Mouse (Mus musculus): Measurements from ENCODE around the gene Ube2h. TPM values are rescaled to one million over a fixed set of nuclear protein-coding genes. Genes with fewer than 3 reads are reported as not detected.

Gene Ube2h
- total RNA-seq (2021), result 100 to 1,000 TPM in 1 of 2 experiments, 10 to 100 TPM in 1; 94.7 to 121 TPM
- long read RNA-seq, experiment 1, full-length matches to known transcripts, result 99 of 123 reads
- long read RNA-seq, experiment 1, partial matches to known transcripts, result 0 of 123 reads
- long read RNA-seq, experiment 1, other reads (novel, unspliced or antisense), result 24 of 123 reads
- long read RNA-seq, experiment 2, full-length matches to known transcripts, result 97 of 189 reads
- long read RNA-seq, experiment 2, partial matches to known transcripts, result 1 of 189 reads
- long read RNA-seq, experiment 2, other reads (novel, unspliced or antisense), result 91 of 189 reads

GRCm38 (mm10) chr6:30304399-30304917, at the start of gene Ube2h:
TSS of gene Ube2h (minus strand) at chr6:30304539.
- peak; percentile 100 for DNase-seq (ENCODE audit: low spot score in 2 of 2)

DNA sequence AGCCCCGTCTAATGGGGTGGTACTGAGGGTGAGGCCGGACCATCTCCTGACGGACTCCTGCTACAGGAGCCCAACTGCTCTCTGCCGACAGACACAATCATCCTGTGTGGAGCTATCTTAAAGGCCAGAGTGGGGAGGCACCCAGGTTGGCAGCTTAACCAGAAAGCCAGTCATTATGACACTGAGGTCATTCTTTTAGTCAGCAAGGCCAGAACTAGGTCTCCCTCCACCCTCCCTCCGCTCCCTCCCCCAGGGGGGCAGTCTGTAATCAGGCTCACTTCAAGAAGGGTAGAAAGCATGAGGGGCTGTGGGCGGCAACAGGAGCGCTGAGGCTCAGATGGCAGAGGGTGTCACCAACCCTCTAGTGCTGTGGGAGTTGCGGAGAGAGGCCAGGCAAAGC, 49.3 kb upstream of the Ube2h start:
- peak in 1 of 2 experiments; percentile 31 for DNase-seq (ENCODE audit: low spot score in 2 of 2)

DNA sequence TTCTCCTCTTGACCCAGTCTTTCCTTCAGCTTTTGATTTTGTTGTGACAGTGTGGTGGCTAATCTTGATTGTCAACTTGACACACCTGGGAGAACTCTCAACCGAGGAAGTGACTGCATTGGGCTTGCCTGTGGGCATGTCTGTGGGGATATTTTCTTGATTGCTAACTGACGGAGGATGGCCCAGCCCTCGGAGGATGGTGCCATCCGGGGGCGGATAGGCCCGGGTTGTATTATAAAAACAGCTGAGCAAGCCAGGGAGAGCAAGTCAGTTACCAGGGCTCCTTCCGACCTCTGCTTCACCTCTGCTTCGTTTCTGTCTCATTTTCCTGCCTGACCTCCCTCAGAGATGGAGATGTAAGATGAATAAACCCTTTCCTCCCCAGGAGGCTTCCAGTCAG, 48.4 kb upstream of the Ube2h start:
- no peak for DNase-seq (ENCODE audit: low spot score in 2 of 2)

DNA sequence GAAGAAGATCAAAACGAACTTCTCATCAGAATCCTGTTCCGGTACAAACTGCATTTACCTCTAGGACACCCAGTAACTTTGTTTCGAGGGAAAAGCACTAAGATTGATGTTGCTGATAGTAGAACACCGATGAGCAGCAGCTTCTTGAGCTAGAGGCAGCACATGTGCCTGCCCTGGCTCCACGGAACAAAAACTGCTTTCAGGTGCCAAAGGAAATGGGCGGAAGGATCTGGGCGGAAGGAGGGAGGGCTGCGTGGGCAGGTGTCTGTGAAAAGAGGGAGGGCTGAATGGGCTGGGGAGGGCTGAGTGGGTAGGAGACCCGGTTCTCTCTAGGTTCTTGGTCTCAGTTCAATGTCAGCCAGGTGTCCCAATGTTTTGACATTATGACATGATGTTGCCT, 47.0 kb upstream of the Ube2h start:
- DNase-seq (ENCODE audit: low spot score in 2 of 2), result no peak

DNA sequence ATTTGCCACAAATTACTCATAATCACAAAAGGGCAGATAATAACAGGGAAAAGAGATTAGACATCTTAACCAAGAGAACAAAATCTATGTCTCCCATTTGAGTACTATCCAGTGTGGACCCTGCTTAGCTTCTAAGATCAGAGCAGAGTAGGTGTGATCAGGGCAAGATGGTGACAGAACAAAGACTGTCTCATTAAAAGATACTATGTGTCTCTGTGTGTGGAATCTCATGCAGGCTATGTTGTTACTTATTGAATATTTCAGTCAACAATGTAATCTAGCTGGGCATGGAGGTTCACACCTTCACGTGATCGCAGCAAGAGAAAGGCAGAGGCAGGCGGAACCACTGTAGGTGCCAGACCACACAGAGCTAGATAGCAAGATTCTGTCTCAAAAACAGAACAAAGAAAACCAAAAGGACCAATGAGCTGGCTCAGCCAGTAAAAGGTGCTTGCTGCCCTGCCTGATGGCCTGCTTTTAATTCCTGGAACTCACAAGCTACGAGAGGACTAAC, 43.0 kb upstream of the Ube2h start:
- no peak for DNase-seq (ENCODE audit: low spot score in 2 of 2)

- peak in 1 of 2 experiments; percentile 32 for DNase-seq (ENCODE audit: low spot score in 2 of 2)
These were observed 42.4 kb upstream of the Ube2h start for GRCm38 (mm10) chr6:30346737-30347136.

DNA sequence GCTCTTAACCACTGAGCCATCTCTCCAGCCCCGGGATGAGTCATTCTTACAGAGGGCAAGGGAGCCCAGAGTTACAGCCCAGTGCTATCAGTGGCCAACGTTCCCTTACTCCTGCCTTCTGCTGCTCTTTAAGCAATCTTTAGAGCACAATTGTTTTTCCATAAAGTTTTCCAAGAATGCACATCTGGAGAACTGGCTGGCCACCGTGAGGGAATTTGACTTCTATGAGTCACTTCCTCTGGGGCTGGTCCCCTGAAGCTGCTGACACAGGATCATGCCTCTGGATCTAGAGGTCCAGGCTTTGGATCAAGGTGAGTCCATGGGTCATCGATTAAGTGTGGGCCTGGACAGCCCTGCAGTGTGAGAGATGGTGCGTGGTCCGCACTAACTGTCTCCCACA, 39.7 kb upstream of the Ube2h start:
- no peak for DNase-seq (ENCODE audit: low spot score in 2 of 2)

DNA sequence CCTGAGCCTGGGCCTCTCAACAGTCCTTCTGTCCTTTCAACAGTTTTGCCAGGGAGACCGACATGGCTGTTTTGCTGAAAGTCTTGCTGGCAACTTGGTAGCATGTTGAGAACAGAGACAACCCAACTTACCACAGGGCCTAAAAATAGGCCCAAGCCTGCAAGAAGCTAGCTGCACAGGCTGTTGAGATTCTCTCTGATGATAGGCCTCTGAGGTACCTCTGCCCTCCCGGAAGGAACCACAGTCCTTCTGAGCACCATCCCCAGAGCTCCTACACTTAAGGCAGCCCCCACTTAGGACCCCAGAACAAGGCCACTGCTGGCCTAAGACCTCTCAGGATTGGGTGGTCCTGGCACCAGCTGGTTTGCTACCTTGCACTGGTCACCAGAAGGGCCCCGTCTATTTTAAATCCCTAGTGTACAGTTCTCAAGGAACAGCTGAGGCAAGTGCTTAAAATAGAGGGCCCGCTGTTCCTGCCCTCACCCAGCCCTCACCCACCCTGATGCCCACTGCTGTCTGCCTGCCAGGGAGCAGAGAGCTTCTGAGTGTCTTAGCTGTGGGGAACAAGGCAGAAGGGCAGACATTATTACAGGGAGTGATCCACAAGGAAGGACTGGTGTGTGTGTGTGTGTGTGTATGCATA, 36.0 kb upstream of the Ube2h start:
- DNase-seq (ENCODE audit: low spot score in 2 of 2), result no peak

- DNase-seq (ENCODE audit: low spot score in 2 of 2), result peak in 1 of 2 experiments; percentile 60
These were observed 32.6 kb upstream of the Ube2h start for GRCm38 (mm10) chr6:30336912-30337311.

DNA sequence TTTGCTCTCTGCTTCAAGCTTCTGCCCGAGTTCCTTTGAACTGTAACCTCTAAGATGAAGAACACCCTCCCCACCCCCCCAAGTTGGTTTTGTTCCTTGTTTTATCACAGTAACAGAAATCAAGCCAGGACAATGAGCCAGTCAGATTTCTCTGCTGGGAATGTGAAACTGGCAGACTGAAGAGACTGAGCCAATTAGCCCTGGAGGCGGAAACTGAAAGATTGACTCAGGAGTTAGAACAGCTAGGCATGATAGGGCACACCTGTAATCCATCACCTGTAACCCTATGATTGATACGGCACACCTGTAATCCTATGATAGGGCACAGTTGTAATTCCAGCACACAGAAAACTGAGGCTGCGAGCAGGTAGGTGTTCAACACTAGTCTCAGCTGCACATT, 27.9 kb upstream of the Ube2h start:
- no peak for DNase-seq (ENCODE audit: low spot score in 2 of 2)

DNA sequence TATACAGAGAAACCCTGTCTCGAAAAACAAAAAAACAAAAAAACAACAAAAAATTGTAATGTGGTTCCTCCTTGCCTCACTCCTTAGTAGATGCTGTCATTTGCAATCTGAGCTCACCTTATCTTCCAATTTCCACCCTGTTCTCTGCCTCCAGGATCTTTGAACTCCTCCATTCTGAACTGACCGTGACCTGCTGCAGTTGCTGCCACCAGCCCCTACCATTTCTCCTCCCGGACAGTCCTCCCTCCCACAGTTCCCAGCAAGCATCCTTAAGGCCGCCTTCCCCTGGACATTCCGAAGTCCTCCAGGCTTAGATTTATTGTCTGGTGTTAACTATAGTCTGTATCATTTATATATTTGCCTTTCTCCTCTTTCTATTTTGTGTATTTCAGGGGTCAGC, 26.4 kb upstream of the Ube2h start:
- DNase-seq (ENCODE audit: low spot score in 2 of 2), result no peak

GRCm38 (mm10) chr6:30325932-30326501, 21.7 kb upstream of the Ube2h start:
- DNase-seq (ENCODE audit: low spot score in 2 of 2), result no peak

GRCm38 (mm10) chr6:30321002-30321401, 16.7 kb upstream of the Ube2h start:
- no peak for DNase-seq (ENCODE audit: low spot score in 2 of 2)

GRCm38 (mm10) chr6:30319216-30319615, 14.9 kb upstream of the Ube2h start:
- DNase-seq (ENCODE audit: low spot score in 2 of 2), result no peak

- DNase-seq (ENCODE audit: low spot score in 2 of 2), result no peak
These were observed 7.7 kb upstream of the Ube2h start for GRCm38 (mm10) chr6:30312006-30312405.

DNA sequence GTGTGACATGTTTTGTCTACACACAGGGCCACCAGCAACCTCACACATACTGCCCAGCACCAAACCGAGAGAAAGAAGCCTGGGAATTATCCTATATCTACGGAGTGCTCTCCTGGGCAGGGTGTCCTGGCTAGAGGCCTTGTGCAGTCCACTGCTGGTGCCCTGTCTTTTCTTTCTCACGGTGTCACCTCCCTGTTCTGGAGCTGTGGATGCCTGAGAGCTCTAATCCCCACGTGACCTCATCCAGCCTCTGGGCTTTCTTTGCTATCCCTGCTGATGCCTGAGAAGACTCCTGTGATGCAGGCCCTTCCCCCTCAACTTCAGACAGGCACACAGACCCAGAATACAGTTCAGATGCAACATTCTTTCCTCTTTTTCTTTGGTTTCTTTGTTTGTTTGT, 4.4 kb upstream of the Ube2h start:
- no peak for DNase-seq (ENCODE audit: low spot score in 2 of 2)

DNA sequence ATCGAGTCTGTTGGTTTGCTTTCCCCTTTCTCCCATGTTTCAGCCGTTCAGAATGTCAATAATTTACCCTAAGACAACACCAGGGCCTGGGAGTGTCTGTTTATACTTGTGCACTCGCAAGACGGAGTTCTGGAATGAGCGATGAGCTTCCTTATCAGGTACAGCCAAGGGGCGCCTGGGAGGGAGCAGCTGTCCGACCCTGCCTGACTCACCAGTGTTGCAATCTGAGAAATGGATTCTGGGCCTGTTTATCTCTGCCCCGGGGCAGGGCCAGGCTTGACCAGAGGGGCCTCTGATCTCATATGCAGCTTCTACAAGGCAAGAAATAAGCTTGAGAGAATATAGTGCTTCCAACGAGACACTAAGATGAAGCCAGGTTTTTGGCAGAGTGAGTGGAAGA, 3.4 kb upstream of the Ube2h start:
- peak; percentile 36 to 45 for DNase-seq (ENCODE audit: low spot score in 2 of 2)

GRCm38 (mm10) chr6:30303771-30304398, 454 bp downstream of the Ube2h start:
- peak in 1 of 2 experiments; percentile 51 for DNase-seq (ENCODE audit: low spot score in 2 of 2)

GRCm38 (mm10) chr6:30302781-30303631, 1.3 kb downstream of the Ube2h start:
- DNase-seq (ENCODE audit: low spot score in 2 of 2), result peak; percentile 31 to 41

GRCm38 (mm10) chr6:30302156-30302555, 2.2 kb downstream of the Ube2h start:
- no peak for DNase-seq (ENCODE audit: low spot score in 2 of 2)

DNA sequence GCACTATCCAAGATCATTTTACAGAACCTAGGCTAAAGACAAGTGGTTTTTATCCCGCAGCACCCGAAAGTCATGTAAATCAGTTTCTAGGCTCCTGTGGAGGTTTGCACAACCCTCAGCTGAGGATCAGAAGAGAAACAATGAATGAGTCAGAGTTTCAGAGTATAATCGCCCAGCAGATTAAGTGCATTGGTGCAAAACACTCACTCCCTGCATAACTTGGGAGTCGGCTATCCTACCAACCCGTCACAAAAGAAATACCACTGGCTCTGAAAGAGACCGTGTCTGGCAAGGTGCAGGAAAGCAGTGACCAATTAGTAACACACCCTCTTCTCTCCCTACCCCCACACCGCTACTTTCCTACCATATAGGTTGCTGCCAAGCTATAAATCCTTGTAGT, 3.4 kb downstream of the Ube2h start:
- DNase-seq (ENCODE audit: low spot score in 2 of 2), result peak in 1 of 2 experiments; percentile 37
